Mouse (Mus musculus): ENCODE results near the gene Kctd10.
A peak's percentile ranks its signal among the peaks of the same experiment; 100 is the strongest.

The Kctd10 gene

GRCm38 (mm10) chr5:114380209-114381012 is at the start of gene Kctd10, which contains the start of gene Ube3b:
Kctd10 (minus strand) TSS chr5:114380508.
Ube3b (plus strand) TSS chr5:114380607.
- peak; percentile 90 for DNase-seq

GRCm38 (mm10) chr5:114429781-114430180 is 49.5 kb upstream of the Kctd10 start:
- DNase-seq, result no peak

- DNase-seq, result no peak
Observed at GRCm38 (mm10) chr5:114428621-114429020, 48.3 kb upstream of the Kctd10 start.

- DNase-seq, result no peak
Observed at GRCm38 (mm10) chr5:114426732-114427131, 46.4 kb upstream of the Kctd10 start.

GRCm38 (mm10) chr5:114423961-114424360 is 43.7 kb upstream of the Kctd10 start:
- DNase-seq, result no peak

- DNase-seq, result no peak
Observed at GRCm38 (mm10) chr5:114422591-114422990, 42.3 kb upstream of the Kctd10 start.

GRCm38 (mm10) chr5:114421561-114422298 is 41.4 kb upstream of the Kctd10 start:
- DNase-seq, result peak; percentile 22

- DNase-seq, result peak; percentile 22
Observed at GRCm38 (mm10) chr5:114418541-114418940, 38.2 kb upstream of the Kctd10 start.

- no peak for DNase-seq
Observed at GRCm38 (mm10) chr5:114416855-114417254, 36.5 kb upstream of the Kctd10 start.

- DNase-seq, result no peak
Observed at GRCm38 (mm10) chr5:114415606-114416005, 35.3 kb upstream of the Kctd10 start.

GRCm38 (mm10) chr5:114413067-114413735 is 32.9 kb upstream of the Kctd10 start:
- peak; percentile 56 for DNase-seq

- no peak for DNase-seq
Observed at GRCm38 (mm10) chr5:114412361-114412998, 32.2 kb upstream of the Kctd10 start.

GRCm38 (mm10) chr5:114410429-114410828 is 30.1 kb upstream of the Kctd10 start:
- no peak for DNase-seq

- no peak for DNase-seq
Observed at GRCm38 (mm10) chr5:114408846-114409245, 28.5 kb upstream of the Kctd10 start.

GRCm38 (mm10) chr5:114407810-114408209 is 27.5 kb upstream of the Kctd10 start:
- DNase-seq, result peak; percentile 18

- no peak for DNase-seq
Observed at GRCm38 (mm10) chr5:114407269-114407668, 27.0 kb upstream of the Kctd10 start.

GRCm38 (mm10) chr5:114406592-114406991 is 26.3 kb upstream of the Kctd10 start:
- no peak for DNase-seq

GRCm38 (mm10) chr5:114393169-114393568 is 12.9 kb upstream of the Kctd10 start:
- no peak for DNase-seq

GRCm38 (mm10) chr5:114384448-114384847 is 4.1 kb upstream of the Kctd10 start:
- DNase-seq, result no peak

GRCm38 (mm10) chr5:114383184-114383904 is 3.0 kb upstream of the Kctd10 start:
- DNase-seq, result peak; percentile 41

- DNase-seq, result no peak
Observed at GRCm38 (mm10) chr5:114381013-114381351, 674 bp upstream of the Kctd10 start.

GRCm38 (mm10) chr5:114379763-114380162 is 545 bp downstream of the Kctd10 start:
- DNase-seq, result no peak

All from kidney, postnatal 14 days (tissue).